Mouse (Mus musculus) E14TG2a.4 (cell line): Measurements from ENCODE around the gene Ptprf.

Source experiments
- H3K27me3 ChIP-seq: 2 replicates; pipeline ENCODE4 v1.6.1; 2014; ENCODE audit warnings: low read length, control low read depth; ENCODE audit not compliant: insufficient read depth
- H3K36me3 ChIP-seq: 2 replicates; pipeline ENCODE4 v1.6.1; 2014; ENCODE audit warnings: low read length, control low read depth; ENCODE audit not compliant: insufficient read depth
- H3K4me1 ChIP-seq: replicated peaks from 2 replicates; pipeline ENCODE4 v1.6.1; 2014; ENCODE audit warnings: low read depth, low read length, control low read depth
- H3K4me3 ChIP-seq: replicated peaks from 2 replicates; pipeline ENCODE4 v1.5.1; 2014; ENCODE audit warnings: mild to moderate bottlenecking, low read length
- H3K9me3 ChIP-seq: 2 replicates; pipeline ENCODE4 v1.6.1; 2014; ENCODE audit warnings: low read length, control low read depth
- CTCF ChIP-seq: conservative IDR thresholded peaks from 2 replicates; pipeline ENCODE4 v1.5.1; 2014; ENCODE audit warnings: low read length
- NANOG ChIP-seq: IDR thresholded peaks from 2 replicates; pipeline ENCODE4 v1.6.1; 2014; ENCODE audit warnings: borderline replicate concordance, low read length, mixed read lengths
- POU5F1 ChIP-seq: IDR thresholded peaks from 2 replicates; pipeline ENCODE4 v1.6.1; 2014; ENCODE audit warnings: low read length, borderline replicate concordance

The Ptprf gene

GRCm38 (mm10) chr4:118291231-118291630, at the start of gene Ptprf:
Gene Ptprf (minus strand): TSS chr4:118291405.
- TF ChIP-seq POU5F1 (no peak), CTCF (no peak), NANOG (no peak)
- no peaks in the 10 kb centered on the region; the same call in 1 of the 2 replicates for H3K27me3 ChIP-seq
- H3K4me3 ChIP-seq, result peak within 1 kb of the TSS; percentile 85
- peaks cover 64% of the 10 kb centered on the region for H3K4me1 ChIP-seq
- peaks cover 31% of the 10 kb centered on the region for H3K36me3 ChIP-seq
- H3K9me3 ChIP-seq, result no peaks in the 10 kb centered on the region

GRCm38 (mm10) chr4:118336658-118337057, 45.5 kb upstream of the Ptprf start:
- Histone ChIP-seq H3K36me3 (no peaks in the 10 kb centered on the region), H3K9me3 (peaks cover 50% of the 10 kb centered on the region), H3K27me3 (no peaks in the 10 kb centered on the region), H3K4me1 (no peaks in the 10 kb centered on the region), H3K4me3 (no peak overlapping the region)
- TF ChIP-seq NANOG, result no peak
- TF ChIP-seq POU5F1, result no peak
- no peak for TF ChIP-seq CTCF

GRCm38 (mm10) chr4:118335991-118336390, 44.8 kb upstream of the Ptprf start:
- Histone ChIP-seq H3K27me3 (no peaks in the 10 kb centered on the region), H3K9me3 (peaks cover 50% of the 10 kb centered on the region), H3K4me3 (no peak overlapping the region), H3K36me3 (no peaks in the 10 kb centered on the region), H3K4me1 (no peaks in the 10 kb centered on the region)
- TF ChIP-seq NANOG (no peak), POU5F1 (no peak)

GRCm38 (mm10) chr4:118331777-118332176, 40.6 kb upstream of the Ptprf start:
- TF ChIP-seq CTCF, result no peak
- no peak for TF ChIP-seq NANOG
- no peak for TF ChIP-seq POU5F1
- no peak overlapping the region for H3K4me3 ChIP-seq
- peaks cover 20% of the 10 kb centered on the region for H3K9me3 ChIP-seq
- H3K27me3 ChIP-seq, result no peaks in the 10 kb centered on the region
- H3K4me1 ChIP-seq, result no peaks in the 10 kb centered on the region
- H3K36me3 ChIP-seq, result no peaks in the 10 kb centered on the region

- TF ChIP-seq CTCF, result no peak
- TF ChIP-seq NANOG, result no peak
- TF ChIP-seq POU5F1, result no peak
- H3K4me1 ChIP-seq, result peaks cover 9% of the 10 kb centered on the region; the same call in 1 of the 2 replicates
- no peaks in the 10 kb centered on the region for H3K9me3 ChIP-seq
- no peaks in the 10 kb centered on the region for H3K27me3 ChIP-seq
- no peaks in the 10 kb centered on the region for H3K36me3 ChIP-seq
- no peak overlapping the region for H3K4me3 ChIP-seq
These were observed 35.3 kb upstream of the Ptprf start for GRCm38 (mm10) chr4:118326476-118326875.

- TF ChIP-seq NANOG (no peak), POU5F1 (no peak), CTCF (no peak)
- H3K9me3 ChIP-seq, result no peaks in the 10 kb centered on the region
- H3K27me3 ChIP-seq, result peaks cover 5% of the 10 kb centered on the region; the same call in 1 of the 2 replicates
- H3K4me1 ChIP-seq, result peaks cover 22% of the 10 kb centered on the region
- no peak overlapping the region for H3K4me3 ChIP-seq
- H3K36me3 ChIP-seq, result no peaks in the 10 kb centered on the region
These were observed 29.4 kb upstream of the Ptprf start for GRCm38 (mm10) chr4:118320636-118321035.

GRCm38 (mm10) chr4:118319706-118320344, 28.6 kb upstream of the Ptprf start:
- H3K4me3 ChIP-seq, result no peak overlapping the region
- H3K4me1 ChIP-seq, result peaks cover 22% of the 10 kb centered on the region
- no peaks in the 10 kb centered on the region for H3K9me3 ChIP-seq
- TF ChIP-seq CTCF (no peak), POU5F1 (peak; percentile 68; the same call in 1 of the 2 replicates)
- H3K36me3 ChIP-seq, result no peaks in the 10 kb centered on the region
- H3K27me3 ChIP-seq, result peaks cover 5% of the 10 kb centered on the region; the same call in 1 of the 2 replicates

GRCm38 (mm10) chr4:118316662-118317061, 25.5 kb upstream of the Ptprf start:
- peaks cover 7% of the 10 kb centered on the region; the same call in 1 of the 2 replicates for H3K9me3 ChIP-seq
- TF ChIP-seq POU5F1 (no peak), CTCF (no peak), NANOG (no peak)
- H3K4me1 ChIP-seq, result peaks cover 12% of the 10 kb centered on the region
- no peaks in the 10 kb centered on the region for H3K36me3 ChIP-seq
- H3K4me3 ChIP-seq, result no peak overlapping the region
- peaks cover 23% of the 10 kb centered on the region for H3K27me3 ChIP-seq

- Histone ChIP-seq H3K36me3 (no peaks in the 10 kb centered on the region), H3K27me3 (peaks cover 27% of the 10 kb centered on the region), H3K4me3 (no peak overlapping the region), H3K9me3 (peaks cover 7% of the 10 kb centered on the region; the same call in 1 of the 2 replicates), H3K4me1 (peaks cover 12% of the 10 kb centered on the region)
- no peak for TF ChIP-seq NANOG
These were observed 24.1 kb upstream of the Ptprf start for GRCm38 (mm10) chr4:118315286-118315685.
